Mouse (Mus musculus) kidney, adult 18-20 months (tissue): ENCODE data around the gene Rpl5.

Source experiments
- DNase-seq: peaks from one replicate; pipeline ENCODE4 v3.0.0; 2021

Rpl5 gene

DNA sequence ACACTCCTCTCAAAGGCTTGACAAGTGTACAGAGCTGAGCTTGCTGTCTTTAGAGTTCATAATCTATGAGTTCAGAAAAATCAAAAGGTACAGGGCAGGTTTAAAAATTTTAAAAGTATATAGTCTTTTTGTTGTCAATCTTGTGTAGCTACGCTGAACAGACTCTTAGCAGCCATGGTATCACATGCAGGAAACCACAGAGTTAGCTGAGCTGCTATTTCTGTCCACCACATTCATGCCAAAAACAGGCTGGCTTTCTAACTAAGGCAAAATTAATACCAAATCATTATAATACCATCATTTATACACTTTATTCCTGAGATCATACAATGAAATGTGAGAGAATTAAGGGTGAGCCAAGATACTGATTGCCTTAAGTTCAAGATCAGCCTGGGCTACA lies 46.2 kb downstream of the Rpl5 start:
- DNase-seq, result no peak

- DNase-seq, result peak; percentile 44
These were observed 47.2 kb downstream of the Rpl5 start for GRCm38 (mm10) chr5:107947548-107947947.

GRCm38 (mm10) chr5:107948899-107949298 lies 48.6 kb downstream of the Rpl5 start:
- no peak for DNase-seq

- DNase-seq, result no peak
These were observed 49.3 kb downstream of the Rpl5 start for GRCm38 (mm10) chr5:107949607-107950006.

GRCm38 (mm10) chr5:107950643-107951042 lies 50.3 kb downstream of the Rpl5 start:
- no peak for DNase-seq
